Mouse (Mus musculus) stomach, embryonic 14.5 days (tissue): ENCODE data around the gene Prss44. TPM values are rescaled to one million over a fixed set of nuclear protein-coding genes. Genes with fewer than 3 reads are reported as not detected.

ENCODE experiments used
- ATAC-seq: fragments of 200-750 bp; cut with Nextera tagmentation; 2 replicates; pipeline ENCODE4 v1.8.0; 2017; ENCODE audit warnings: low read depth, moderate TSS enrichment; ENCODE audit not compliant: insufficient number of reproducible peaks, insufficient read depth, low FRiP score
- H3K27ac ChIP-seq: fragments of 300-500 bp; sonication (generic); 2 replicates; pipeline ENCODE4 v1.5.1; 2014; ENCODE audit warnings: mild to moderate bottlenecking, low read length, moderate library complexity, mixed read lengths
- H3K27me3 ChIP-seq: fragments of 300-500 bp; sonication (generic); 2 replicates; pipeline ENCODE4 v1.6.1; 2014; ENCODE audit warnings: low read length, control low read depth, mixed read lengths; ENCODE audit not compliant: control insufficient read depth, insufficient read depth
- H3K36me3 ChIP-seq: fragments of 300-500 bp; sonication (generic); 2 replicates; pipeline ENCODE4 v1.6.1; 2014; ENCODE audit warnings: mild to moderate bottlenecking, control low read depth, low read length, moderate library complexity, mixed read lengths; ENCODE audit not compliant: control insufficient read depth, insufficient read depth
- H3K4me1 ChIP-seq: fragments of 300-500 bp; sonication (generic); 2 replicates; pipeline ENCODE4 v1.6.1; 2014; ENCODE audit warnings: low read length, control low read depth, mixed read lengths; ENCODE audit not compliant: control insufficient read depth, insufficient read depth
- H3K4me2 ChIP-seq: fragments of 300-500 bp; sonication (generic); replicated peaks from 2 replicates; pipeline ENCODE4 v1.6.1; 2014; ENCODE audit warnings: low read depth, low read length, control low read depth
- H3K4me3 ChIP-seq: fragments of 300-500 bp; sonication (generic); 2 replicates; pipeline ENCODE4 v1.5.1; 2014; ENCODE audit warnings: low read depth, low read length, control low read depth
- H3K9ac ChIP-seq: fragments of 300-500 bp; sonication (generic); replicated peaks from 2 replicates; pipeline ENCODE4 v1.6.1; 2014; ENCODE audit warnings: low read depth, mild to moderate bottlenecking, control low read depth, low read length, moderate library complexity, mixed read lengths
- H3K9me3 ChIP-seq: fragments of 300-500 bp; sonication (generic); 2 replicates; pipeline ENCODE4 v1.6.1; 2016; ENCODE audit warnings: low read depth, low read length, control low read depth; ENCODE audit not compliant: control insufficient read depth
- WGBS: fragments of 180-500 bp; shearing (Covaris S2); extraction: QIAGEN DNeasy Blood & Tissue Kit; methylation state at CpG from one replicate; pipeline ENCODE4 v1.1.7; 2014; 5-methylcytosine and 5-hydroxymethylcytosine counted together
- polyA plus RNA-seq: library from polyadenylated mRNA; unstranded; fragments of >200 nt; fragmentation: Nextera tagmentation; extraction: Ambion mirVana; gene quantifications from 2 replicates; pipeline ENCODE4 v1.2.1, GENCODE M21; 2014

Gene Prss44
- polyA plus RNA-seq, 1 experiment from 2014 or later: not detected

GRCm38 (mm10) chr9:110858967-110859596, 45.3 kb downstream of the Prss44 start:
- Histone ChIP-seq H3K4me3 (no peak overlapping the region), H3K9ac (no peak overlapping the region), H3K4me2 (no peak overlapping the region), H3K27ac (no peak overlapping the region), H3K27me3 (0 out of 2 replicates have a peak, but pooled peaks cover 4% of the 10 kb centered on the region), H3K4me1 (0 out of 2 replicates have a peak, but pooled peaks cover 5% of the 10 kb centered on the region), H3K36me3 (no peaks in the 10 kb centered on the region), H3K9me3 (no peaks in the 10 kb centered on the region)
- ATAC-seq: no peak
- WGBS: 76% methylated on average over 5 of the region's 5 CpGs

- H3K4me1 ChIP-seq: peaks cover 6% of the 10 kb centered on the region; the same call in 1 of the 2 replicates
- no peak overlapping the region for H3K4me2 ChIP-seq
- no peak overlapping the region for H3K4me3 ChIP-seq
- 25% methylated on average over 7 of the region's 7 CpGs for WGBS
- H3K27ac ChIP-seq: no peak overlapping the region
- H3K9ac ChIP-seq: no peak overlapping the region
- H3K9me3 ChIP-seq: no peaks in the 10 kb centered on the region
- H3K27me3 ChIP-seq: 0 out of 2 replicates have a peak, but pooled peaks cover 7% of the 10 kb centered on the region
- ATAC-seq: no peak
- H3K36me3 ChIP-seq: no peaks in the 10 kb centered on the region
Measured at GRCm38 (mm10) chr9:110871030-110871429, 57.2 kb downstream of the Prss44 start.

Other genes with a start within 250 kb of the Prss44 start
- gene Nradd, start 189.5 kb upstream of the Prss44 start, polyA plus RNA-seq: 17.6 and 19.4 TPM in 2 replicates
- 4.3 and 4.5 TPM in 2 replicates for gene Nbeal2, start 159.8 kb upstream of the Prss44 start, polyA plus RNA-seq
- 138 TPM in 2 replicates for gene Ccdc12, start 157.5 kb upstream of the Prss44 start, polyA plus RNA-seq
- gene Myl3, start 72.1 kb upstream of the Prss44 start, polyA plus RNA-seq: 0.72 and 1.0 TPM in 2 replicates
- gene Pth1r, start 66.8 kb upstream of the Prss44 start, polyA plus RNA-seq: 19.0 and 19.8 TPM in 2 replicates
- gene Prss42, start 15.8 kb upstream of the Prss44 start, polyA plus RNA-seq: 0.16 TPM in 1 of 2 replicates, not detected in the other
- not detected in 2 replicates for gene Prss43, start 12.7 kb downstream of the Prss44 start, polyA plus RNA-seq
- gene Prss45, start 20.6 kb downstream of the Prss44 start, polyA plus RNA-seq: not detected in 2 replicates
- gene Prss46, start 30.5 kb downstream of the Prss44 start, polyA plus RNA-seq: not detected in 2 replicates
- gene Prss50, start 44.0 kb downstream of the Prss44 start, polyA plus RNA-seq: 0.55 TPM in 1 of 2 replicates, not detected in the other
- gene Als2cl, start 65.9 kb downstream of the Prss44 start, polyA plus RNA-seq: 4.9 and 5.8 TPM in 2 replicates
- gene Tmie, start 66.1 kb downstream of the Prss44 start, polyA plus RNA-seq: 0.38 and 0.67 TPM in 2 replicates
- not detected in 2 replicates for gene Fam240a, start 102.9 kb downstream of the Prss44 start, polyA plus RNA-seq
- gene Tdgf1, start 132.2 kb downstream of the Prss44 start, polyA plus RNA-seq: not detected in 2 replicates
- not detected in 2 replicates for gene Lrrc2, start 137.6 kb downstream of the Prss44 start, polyA plus RNA-seq
- 0.38 TPM in 1 of 2 replicates, not detected in the other for gene Rtp3, start 176.6 kb downstream of the Prss44 start, polyA plus RNA-seq
- gene Ltf, start 205.3 kb downstream of the Prss44 start, polyA plus RNA-seq: 2.2 and 3.1 TPM in 2 replicates
- 1.0 and 2.2 TPM in 2 replicates for gene Ccrl2, start 243.5 kb downstream of the Prss44 start, polyA plus RNA-seq